Mouse (Mus musculus) myocyte (in vitro differentiated cells): ENCODE measurements around the gene Hs3st1. TPM values are rescaled to one million over a fixed set of nuclear protein-coding genes. Genes with fewer than 3 reads are reported as not detected.

Experiments used
- H3K27me3 ChIP-seq: one replicate; pipeline ENCODE4 v1.6.1; 2011; ENCODE audit not compliant: control insufficient read depth, insufficient read depth, insufficient read length
- H3K36me3 ChIP-seq: one replicate; pipeline ENCODE4 v1.6.1; 2011; ENCODE audit not compliant: control insufficient read depth, insufficient read depth
- H3K4me2 ChIP-seq: one replicate; pipeline ENCODE4 v1.6.1; 2011; ENCODE audit warnings: low read depth, control low read depth
- H3K4me3 ChIP-seq: one replicate; pipeline ENCODE4 v1.5.1; 2011; ENCODE audit warnings: mild to moderate bottlenecking, control low read depth, moderate library complexity
- H3K79me2 ChIP-seq: one replicate; pipeline ENCODE4 v1.6.1; 2011; ENCODE audit not compliant: control insufficient read depth, insufficient read depth
- H3ac ChIP-seq: one replicate; pipeline ENCODE4 v1.6.1; 2011; ENCODE audit not compliant: control insufficient read depth, insufficient read length
- CEBPB ChIP-seq: IDR thresholded peaks from 2 replicates; pipeline ENCODE4 v1.6.1; 2011; ENCODE audit warnings: mild to moderate bottlenecking, moderate library complexity; ENCODE audit not compliant: poor library complexity, insufficient read depth, severe bottlenecking
- E2F4 ChIP-seq: IDR thresholded peaks from one replicate; pipeline ENCODE4 v1.6.1; 2011; ENCODE audit warnings: mild to moderate bottlenecking, control low read depth, moderate library complexity; ENCODE audit not compliant: insufficient read depth
- MAX ChIP-seq: IDR thresholded peaks from one replicate; pipeline ENCODE4 v1.6.1; 2011; ENCODE audit warnings: low read depth, mild to moderate bottlenecking, control low read depth
- MYOD1 ChIP-seq, 3 experiments: IDR thresholded peaks; one replicate each; pipeline ENCODE4 v1.6.1; 2011; ENCODE audit warnings: control low read depth in 2 of 3, low read depth in 2 of 3, mild to moderate bottlenecking in 2 of 3, moderate library complexity in 1 of 3; ENCODE audit not compliant: insufficient read length in 2 of 3, control insufficient read depth in 1 of 3
- MYOG ChIP-seq, 3 experiments: IDR thresholded peaks; one replicate each; pipeline ENCODE4 v1.6.1; 2011; ENCODE audit warnings: control low read depth in 2 of 3, low read depth in 2 of 3, mild to moderate bottlenecking in 2 of 3; ENCODE audit not compliant: insufficient read length in 2 of 3, control insufficient read depth in 1 of 3, insufficient read depth in 1 of 3
- POLR2A ChIP-seq: IDR thresholded peaks from one replicate; pipeline ENCODE4 v1.6.1; 2011; ENCODE audit warnings: low read depth, mild to moderate bottlenecking, control low read depth, moderate library complexity; ENCODE audit not compliant: insufficient read length
- POLR2AphosphoS2 ChIP-seq: IDR thresholded peaks from one replicate; pipeline ENCODE4 v1.6.1; 2011; ENCODE audit warnings: low read depth, control low read depth; ENCODE audit not compliant: insufficient read length
- REST ChIP-seq: IDR thresholded peaks from one replicate; pipeline ENCODE4 v1.6.1; 2011; ENCODE audit warnings: mild to moderate bottlenecking, control low read depth, moderate library complexity; ENCODE audit not compliant: insufficient read depth, insufficient read length
- SRF ChIP-seq: IDR thresholded peaks from one replicate; pipeline ENCODE4 v1.6.1; 2011; ENCODE audit warnings: low read depth; ENCODE audit not compliant: control insufficient read depth, insufficient read length
- TCF12 ChIP-seq: IDR thresholded peaks from one replicate; pipeline ENCODE4 v1.6.1; 2011; ENCODE audit warnings: mild to moderate bottlenecking, control low read depth; ENCODE audit not compliant: poor library complexity, insufficient read depth, severe bottlenecking
- TCF3 ChIP-seq: IDR thresholded peaks from one replicate; pipeline ENCODE4 v1.6.1; 2011; ENCODE audit warnings: low read depth, control low read depth; ENCODE audit not compliant: insufficient read length
- USF1 ChIP-seq: IDR thresholded peaks from one replicate; pipeline ENCODE4 v1.6.1; 2011; ENCODE audit warnings: low read depth, mild to moderate bottlenecking, control low read depth, moderate library complexity
- polyA plus RNA-seq: library from polyadenylated mRNA; unstranded; fragments of >200 nt; fragmentation: generic; extraction: Trizol; gene quantifications from one replicate; pipeline ENCODE4 v1.2.1, GENCODE M21; 2012; ENCODE audit warnings: missing spikeins

Hs3st1 gene
- polyA plus RNA-seq, 1 experiment: 1.9 TPM

- Histone ChIP-seq H3K79me2 (no peaks in the 10 kb centered on the region), H3ac (no peak overlapping the region), H3K4me2 (peak overlapping the region; percentile 5), H3K4me3 (no peak overlapping the region), H3K36me3 (no peaks in the 10 kb centered on the region), H3K27me3 (no peaks in the 10 kb centered on the region)
- no peak for TF ChIP-seq USF1
- no peak for TF ChIP-seq MYOD1 (IDR thresholded peaks at IDR 0.05; ENCODE audit: control insufficient read depth in 1 of 3, insufficient read length in 2 of 3, low read depth in 2 of 3)
- TF ChIP-seq MAX: no peak
- TF ChIP-seq SRF: no peak
- no peak for TF ChIP-seq TCF12
- no peak for TF ChIP-seq MYOG (IDR thresholded peaks at IDR 0.05; ENCODE audit: control insufficient read depth in 1 of 3, insufficient read depth in 1 of 3, insufficient read length in 2 of 3, low read depth in 2 of 3)
- TF ChIP-seq POLR2A: no peak
- no peak for TF ChIP-seq CEBPB
- no peak for TF ChIP-seq E2F4
- no peak for TF ChIP-seq REST
- no peak for TF ChIP-seq TCF3
- TF ChIP-seq POLR2AphosphoS2: no peak
These were observed 124.4 kb downstream of the Hs3st1 start for GRCm38 (mm10) chr5:39630841-39631240.

- no peak overlapping the region for H3K4me2 ChIP-seq
These were observed 130.2 kb downstream of the Hs3st1 start for GRCm38 (mm10) chr5:39625037-39625473.

GRCm38 (mm10) chr5:39624218-39624590 lies 131.1 kb downstream of the Hs3st1 start:
- H3K4me2 ChIP-seq: no peak overlapping the region
- no peak overlapping the region for H3ac ChIP-seq
- H3K79me2 ChIP-seq: no peaks in the 10 kb centered on the region
- no peaks in the 10 kb centered on the region for H3K27me3 ChIP-seq
- H3K4me3 ChIP-seq: no peak overlapping the region
- no peak for TF ChIP-seq MYOD1 (IDR thresholded peaks at IDR 0.05; ENCODE audit: control insufficient read depth in 1 of 3, insufficient read length in 2 of 3, low read depth in 2 of 3)
- no peak for TF ChIP-seq TCF3
- TF ChIP-seq REST: no peak
- TF ChIP-seq TCF12: no peak
- TF ChIP-seq USF1: no peak
- TF ChIP-seq MYOG (IDR thresholded peaks at IDR 0.05; ENCODE audit: control insufficient read depth in 1 of 3, insufficient read depth in 1 of 3, insufficient read length in 2 of 3, low read depth in 2 of 3): no peak
- no peak for TF ChIP-seq POLR2A
- TF ChIP-seq SRF: no peak
- no peak for TF ChIP-seq CEBPB
- TF ChIP-seq E2F4: no peak
- no peak for TF ChIP-seq POLR2AphosphoS2
- TF ChIP-seq MAX: no peak
- H3K36me3 ChIP-seq: no peaks in the 10 kb centered on the region

More at GRCm38 (mm10) chr5:39625037-39625473, 130.2 kb downstream of the Hs3st1 start:
- no peaks in the 10 kb centered on the region for H3K36me3 ChIP-seq
- H3ac ChIP-seq: no peak overlapping the region
- TF ChIP-seq MAX (no peak), USF1 (no peak), SRF (no peak), MYOG (IDR thresholded peaks at IDR 0.05; ENCODE audit: control insufficient read depth in 1 of 3, insufficient read depth in 1 of 3, insufficient read length in 2 of 3, low read depth in 2 of 3) (no peak), E2F4 (no peak)
- H3K79me2 ChIP-seq: no peaks in the 10 kb centered on the region
- H3K4me3 ChIP-seq: no peak overlapping the region
- H3K27me3 ChIP-seq: no peaks in the 10 kb centered on the region

GRCm38 (mm10) chr5:39623304-39624217 lies 131.7 kb downstream of the Hs3st1 start:
- TF ChIP-seq E2F4 (no peak), TCF12 (no peak), MYOD1 (IDR thresholded peaks at IDR 0.05; ENCODE audit: control insufficient read depth in 1 of 3, insufficient read length in 2 of 3, low read depth in 2 of 3) (no peak), SRF (no peak), POLR2A (no peak), POLR2AphosphoS2 (no peak), USF1 (no peak), MAX (no peak), CEBPB (no peak), REST (no peak), MYOG (IDR thresholded peaks at IDR 0.05; ENCODE audit: control insufficient read depth in 1 of 3, insufficient read depth in 1 of 3, insufficient read length in 2 of 3, low read depth in 2 of 3) (no peak), TCF3 (no peak)
- H3K4me3 ChIP-seq: no peak overlapping the region
- H3K27me3 ChIP-seq: no peaks in the 10 kb centered on the region
- no peaks in the 10 kb centered on the region for H3K79me2 ChIP-seq
- H3K4me2 ChIP-seq: no peak overlapping the region
- no peaks in the 10 kb centered on the region for H3K36me3 ChIP-seq
- no peak overlapping the region for H3ac ChIP-seq
